Mouse (Mus musculus) spleen, postnatal 36 days (tissue): Measurements from ENCODE around the gene March1.

Experiments
- DNase-seq, 2 experiments: peaks; one replicate each; pipeline ENCODE4 v3.0.0; 2022; ENCODE audit warnings: low spot score in 2 of 2, mixed read lengths in 1 of 2

The March1 gene

DNA sequence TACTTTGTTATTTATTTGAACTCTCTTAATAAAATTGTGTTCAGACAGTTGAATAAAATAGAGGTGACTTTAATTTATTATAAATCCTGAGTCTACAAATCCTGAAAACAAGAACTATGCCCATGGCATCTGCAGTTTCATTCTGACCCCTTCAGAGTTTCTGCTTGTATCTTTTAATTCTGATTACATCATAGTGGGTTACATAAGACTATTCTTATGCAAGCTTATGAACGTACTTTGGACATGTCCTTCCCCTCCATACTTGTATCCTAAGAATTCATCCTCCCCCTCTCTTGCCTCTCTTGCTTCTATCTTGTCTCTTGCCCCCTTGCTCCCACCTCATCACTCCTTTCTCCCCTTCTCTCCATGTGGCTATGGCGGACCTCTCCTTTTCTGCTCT is 901.4 kb downstream of the March1 start:
- no peak for DNase-seq

- DNase-seq, result no peak
Measured at GRCm38 (mm10) chr8:66520576-66520975, 902.9 kb downstream of the March1 start.
